Mouse (Mus musculus) spleen, adult 2 months (tissue): ENCODE results near the gene Ndufb4.

Experiments used
- CTCF ChIP-seq: fragments of 200-500 bp; IDR thresholded peaks from 2 replicates; pipeline ENCODE4 v1.5.1; 2011; ENCODE audit warnings: mild to moderate bottlenecking, inconsistent platforms; ENCODE audit not compliant: insufficient read depth, insufficient read length, insufficient replicate concordance; ENCODE audit errors: extremely low read depth
- POLR2A ChIP-seq: fragments of 200-500 bp; IDR thresholded peaks from 2 replicates; pipeline ENCODE4 v1.6.1; 2011; ENCODE audit warnings: low read depth, low read length, inconsistent platforms

DNA sequence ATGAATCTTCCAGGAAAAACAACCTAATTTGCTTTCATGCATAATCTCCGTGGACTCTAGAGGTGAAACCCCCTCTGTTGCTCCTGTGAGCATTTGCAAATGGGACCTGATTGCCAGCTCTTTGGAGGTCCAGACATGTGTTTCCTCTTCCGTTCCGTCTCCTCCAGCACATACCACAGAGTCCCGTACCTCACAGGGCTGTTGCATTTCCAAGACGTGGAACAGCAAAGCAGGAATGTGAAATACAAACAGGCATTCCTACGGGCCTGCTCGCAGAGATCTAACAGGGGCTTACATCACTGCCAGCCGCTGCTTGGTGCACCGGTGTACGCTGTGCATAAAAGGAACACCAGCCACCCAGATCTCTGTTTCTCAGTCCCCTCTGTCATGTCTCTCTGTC lies 35.7 kb upstream of the Ndufb4 start:
- no peak for TF ChIP-seq CTCF
- no peak for TF ChIP-seq POLR2A
